Mouse (Mus musculus) limb, embryonic 15.5 days (tissue): ENCODE measurements around the gene Coro2a. TPM values are rescaled to one million over a fixed set of nuclear protein-coding genes. Genes with fewer than 3 reads are reported as not detected.
"Not testable (repeated sequence)": the region's sequence is repeated elsewhere in the genome, so short reads cannot be mapped to it uniquely, and the experiment has no call there.

Experiments
- ATAC-seq: fragments of 200-750 bp; cut with Nextera tagmentation; 2 replicates; pipeline ENCODE4 v1.8.0; 2017; ENCODE audit warnings: low read depth, moderate TSS enrichment; ENCODE audit not compliant: insufficient number of reproducible peaks, low FRiP score, low TSS enrichment
- H3K27ac ChIP-seq: fragments of 300-500 bp; sonication (generic); 2 replicates; pipeline ENCODE4 v1.5.1; 2015; ENCODE audit warnings: moderate library complexity, mild to moderate bottlenecking, inconsistent platforms
- H3K27me3 ChIP-seq: fragments of 300-500 bp; sonication (generic); 2 replicates; pipeline ENCODE4 v1.6.1; 2015; ENCODE audit warnings: inconsistent platforms
- H3K36me3 ChIP-seq: fragments of 300-500 bp; sonication (generic); 2 replicates; pipeline ENCODE4 v1.6.1; 2015; ENCODE audit warnings: inconsistent platforms
- H3K4me1 ChIP-seq: fragments of 300-500 bp; sonication (generic); 2 replicates; pipeline ENCODE4 v1.6.1; 2015; ENCODE audit warnings: inconsistent platforms
- H3K4me2 ChIP-seq: fragments of 300-500 bp; sonication (generic); 2 replicates; pipeline ENCODE4 v1.6.1; 2015; ENCODE audit warnings: mild to moderate bottlenecking, inconsistent platforms
- H3K4me3 ChIP-seq: fragments of 300-500 bp; sonication (generic); 2 replicates; pipeline ENCODE4 v1.5.1; 2015; ENCODE audit warnings: mild to moderate bottlenecking, inconsistent platforms
- H3K9ac ChIP-seq: fragments of 300-500 bp; sonication (generic); 2 replicates; pipeline ENCODE4 v1.6.1; 2015; ENCODE audit warnings: inconsistent platforms
- H3K9me3 ChIP-seq: fragments of 300-500 bp; sonication (generic); 2 replicates; pipeline ENCODE4 v1.6.1; 2016; ENCODE audit warnings: inconsistent platforms
- WGBS: fragments of 180-500 bp; shearing (Covaris S2); methylation state at CpG from one replicate; pipeline ENCODE4 v1.1.7; 2015; 5-methylcytosine and 5-hydroxymethylcytosine counted together
- polyA plus RNA-seq: library from polyadenylated mRNA; unstranded; fragments of >200 nt; fragmentation: Nextera tagmentation; extraction: Ambion mirVana; gene quantifications from 2 replicates; pipeline ENCODE4 v1.2.1, GENCODE M21; 2015

Coro2a gene
- polyA plus RNA-seq, 1 experiment from 2014 or later = 3.5 TPM

DNA sequence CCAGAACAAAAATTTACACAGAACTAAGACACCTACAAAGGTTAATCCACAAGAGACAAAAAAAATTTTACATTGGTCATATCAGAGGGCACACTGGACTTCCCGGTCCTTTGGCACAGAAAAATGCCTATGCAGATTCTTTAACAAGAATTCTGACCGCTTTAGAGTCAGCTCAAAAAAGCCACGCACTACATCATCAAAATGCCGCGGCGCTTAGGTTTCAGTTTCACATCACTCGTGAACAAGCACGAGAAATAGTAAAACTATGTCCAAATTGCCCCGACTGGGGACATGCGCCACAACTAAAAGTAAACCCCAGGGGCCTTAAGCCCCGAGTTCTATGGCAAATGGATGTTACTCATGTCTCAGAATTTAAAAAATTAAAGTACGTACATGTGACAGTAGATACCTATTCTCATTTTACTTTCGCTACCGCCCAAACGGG lies 21.2 kb downstream of the Coro2a start:
- not testable (repeated sequence) for H3K27ac ChIP-seq, H3K36me3 ChIP-seq, H3K4me1 ChIP-seq, H3K4me3 ChIP-seq, H3K27me3 ChIP-seq, ATAC-seq, H3K9me3 ChIP-seq, H3K9ac ChIP-seq, H3K4me2 ChIP-seq
- 90% methylated on average over 15 of the region's 15 CpGs for WGBS

DNA sequence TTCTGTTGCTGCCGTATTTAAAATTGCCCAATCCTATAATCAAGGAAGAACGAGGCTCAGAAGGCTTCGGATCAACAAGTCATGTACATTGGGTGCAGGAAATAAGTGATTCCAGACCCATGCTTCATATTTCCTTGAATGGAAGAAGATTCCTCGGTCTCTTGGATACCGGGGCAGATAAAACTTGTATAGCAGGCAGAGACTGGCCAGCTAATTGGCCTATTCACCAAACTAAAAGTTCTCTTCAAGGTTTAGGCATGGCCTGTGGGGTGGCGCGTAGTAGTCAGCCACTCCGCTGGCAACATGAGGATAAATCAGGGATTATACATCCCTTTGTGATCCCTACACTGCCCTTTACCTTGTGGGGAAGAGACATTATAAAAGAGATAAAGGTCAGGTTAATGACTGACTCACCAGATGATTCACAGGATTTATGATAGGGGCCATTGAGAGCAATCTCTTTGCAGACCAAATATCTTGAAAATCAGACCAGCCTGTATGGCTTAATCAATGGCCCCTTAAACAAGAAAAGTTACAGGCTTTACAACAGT lies 23.1 kb downstream of the Coro2a start:
- not testable (repeated sequence) for H3K36me3 ChIP-seq, H3K9ac ChIP-seq
- 91% methylated on average over 8 of the region's 8 CpGs for WGBS

DNA sequence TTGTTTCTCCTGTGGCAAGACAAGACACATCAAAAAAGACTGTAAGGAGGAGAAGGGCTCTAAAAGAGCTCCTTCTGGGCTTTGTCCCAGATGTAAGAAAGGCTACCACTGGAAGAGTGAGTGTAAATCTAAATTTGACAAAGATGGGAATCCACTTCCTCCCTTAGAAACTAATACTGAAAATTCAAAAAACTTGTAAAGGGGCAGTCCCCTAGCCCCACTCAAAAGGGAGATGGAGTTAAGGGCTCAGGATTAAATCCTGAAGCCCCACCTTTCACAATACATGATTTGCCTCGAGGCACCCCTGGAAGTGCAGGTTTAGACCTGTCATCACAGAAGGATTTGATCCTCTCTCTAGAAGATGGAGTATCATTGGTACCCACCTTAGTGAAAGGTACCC lies 23.8 kb downstream of the Coro2a start:
- H3K27me3 ChIP-seq = no peaks in the 10 kb centered on the region
- no peak for ATAC-seq

More for the DNA sequence above, 23.1 kb downstream of the Coro2a start:
- H3K27me3 ChIP-seq, H3K4me3 ChIP-seq, H3K27ac ChIP-seq, H3K4me2 ChIP-seq, H3K4me1 ChIP-seq, H3K9me3 ChIP-seq, ATAC-seq: not testable (repeated sequence)

DNA sequence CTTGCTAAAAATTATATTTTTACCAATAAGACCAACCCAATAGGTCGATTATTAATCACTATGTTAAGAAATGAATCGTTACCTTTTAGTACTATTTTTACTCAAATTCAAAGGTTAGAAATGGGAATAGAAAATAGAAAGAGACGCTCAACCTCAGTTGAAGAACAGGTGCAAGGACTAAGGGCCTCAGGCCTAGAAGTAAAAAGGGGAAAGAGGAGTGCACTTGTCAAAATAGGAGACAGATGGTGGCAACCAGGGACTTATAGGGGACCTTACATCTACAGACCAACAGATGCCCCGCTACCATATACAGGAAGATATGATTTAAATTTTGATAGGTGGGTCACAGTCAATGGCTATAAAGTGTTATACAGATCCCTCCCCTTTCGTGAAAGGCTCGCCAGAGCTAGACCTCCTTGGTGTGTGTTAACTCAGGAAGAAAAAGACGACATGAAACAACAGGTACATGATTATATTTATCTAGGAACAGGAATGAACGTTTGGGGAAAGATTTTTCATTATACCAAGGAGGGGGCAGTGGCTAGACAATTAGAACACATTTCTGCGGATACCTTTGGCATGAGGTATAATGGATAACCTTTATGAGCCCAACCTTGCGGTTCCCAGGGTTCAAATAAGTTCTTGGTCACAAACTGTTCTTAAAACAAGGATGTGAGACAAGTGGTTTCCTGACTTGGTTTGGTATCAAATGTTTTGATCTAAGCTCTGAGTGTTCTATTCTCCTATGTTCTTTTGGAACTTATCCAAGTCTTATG lies 26.3 kb downstream of the Coro2a start:
- not testable (repeated sequence) for H3K4me1 ChIP-seq, ATAC-seq, H3K27me3 ChIP-seq, H3K27ac ChIP-seq, H3K36me3 ChIP-seq, H3K9me3 ChIP-seq, H3K4me3 ChIP-seq, H3K9ac ChIP-seq, H3K4me2 ChIP-seq
- WGBS = 85% methylated on average over 6 of the region's 10 CpGs

More for the DNA sequence above, 23.8 kb downstream of the Coro2a start:
- Histone ChIP-seq H3K4me2 (no peak overlapping the region), H3K9me3 (no peaks in the 10 kb centered on the region), H3K4me1 (no peaks in the 10 kb centered on the region), H3K27ac (no peak overlapping the region), H3K4me3 (no peak overlapping the region), H3K9ac (no peak overlapping the region), H3K36me3 (no peaks in the 10 kb centered on the region)
- WGBS = 77% methylated on average over 1 of the region's 1 CpGs

DNA sequence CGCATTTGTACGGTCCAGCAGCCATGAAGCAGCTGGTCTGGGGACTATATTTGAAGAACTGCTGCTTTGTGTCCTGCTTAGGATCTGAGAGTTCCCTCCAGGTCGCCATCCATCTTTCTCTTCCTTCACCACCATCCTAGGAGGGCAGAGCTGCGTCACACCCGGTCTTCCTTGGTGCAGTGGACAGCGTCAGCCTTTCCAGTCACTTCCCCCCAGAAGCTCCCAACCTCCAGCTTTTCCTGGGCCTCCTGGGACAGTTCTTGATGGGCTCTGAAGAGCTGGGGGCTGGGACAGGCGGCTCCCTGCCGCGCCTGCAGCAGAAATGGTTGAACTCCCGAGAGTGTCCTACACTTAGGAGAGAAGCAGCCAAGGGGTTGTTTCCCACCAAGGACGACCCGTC lies 27.2 kb downstream of the Coro2a start:
- H3K27me3 ChIP-seq = no peaks in the 10 kb centered on the region
- H3K4me2 ChIP-seq = no peak overlapping the region
- ATAC-seq = no peak
- no peak overlapping the region for H3K9ac ChIP-seq
- H3K9me3 ChIP-seq = no peaks in the 10 kb centered on the region
- WGBS = 60% methylated on average over 10 of the region's 12 CpGs
- no peak overlapping the region for H3K4me3 ChIP-seq
- no peaks in the 10 kb centered on the region for H3K36me3 ChIP-seq
- H3K4me1 ChIP-seq = no peaks in the 10 kb centered on the region
- H3K27ac ChIP-seq = no peak overlapping the region

DNA sequence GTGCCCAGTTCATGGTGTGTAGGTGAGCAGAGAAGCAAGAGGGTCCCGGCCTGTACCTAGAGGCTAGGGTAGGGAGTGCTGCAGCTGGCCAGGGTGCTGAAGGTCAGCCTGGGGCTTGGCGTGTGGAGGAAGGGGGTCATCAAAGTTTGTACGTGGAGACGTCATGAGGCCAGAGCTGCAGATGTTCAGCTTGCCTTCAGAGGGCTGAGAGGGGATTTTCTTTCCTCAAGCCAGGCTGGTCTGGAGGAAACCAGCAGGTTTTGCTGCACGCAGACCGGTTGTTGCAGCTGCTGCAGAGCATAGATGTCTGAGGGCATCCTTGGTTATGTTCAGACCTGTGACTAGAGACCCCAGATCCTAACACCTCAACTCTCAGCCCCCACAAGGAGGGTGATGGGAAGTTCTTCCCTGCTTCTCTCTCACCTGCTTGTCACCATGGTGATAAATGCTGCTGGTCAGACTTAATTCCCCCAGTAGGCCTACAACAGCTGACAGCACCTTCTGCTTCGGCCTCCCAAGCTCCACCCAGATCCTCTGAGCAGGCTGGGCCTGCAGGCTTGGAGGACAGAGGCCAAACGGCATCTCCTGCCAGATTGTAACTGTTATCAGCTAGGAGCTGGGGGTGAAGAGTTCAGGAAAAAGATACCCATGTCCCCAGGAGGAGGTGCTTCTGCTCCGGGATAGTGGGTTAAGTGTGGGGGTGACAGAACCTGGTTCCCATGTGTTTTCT lies 27.8 kb downstream of the Coro2a start:
- H3K9ac ChIP-seq = no peak overlapping the region
- H3K9me3 ChIP-seq = no peaks in the 10 kb centered on the region
- no peak overlapping the region for H3K27ac ChIP-seq
- H3K4me1 ChIP-seq = no peaks in the 10 kb centered on the region
- H3K4me2 ChIP-seq = no peak overlapping the region
- WGBS = 31% methylated on average over 9 of the region's 9 CpGs
- no peak overlapping the region for H3K4me3 ChIP-seq
- no peak for ATAC-seq
- H3K27me3 ChIP-seq = no peaks in the 10 kb centered on the region
- no peaks in the 10 kb centered on the region for H3K36me3 ChIP-seq

DNA sequence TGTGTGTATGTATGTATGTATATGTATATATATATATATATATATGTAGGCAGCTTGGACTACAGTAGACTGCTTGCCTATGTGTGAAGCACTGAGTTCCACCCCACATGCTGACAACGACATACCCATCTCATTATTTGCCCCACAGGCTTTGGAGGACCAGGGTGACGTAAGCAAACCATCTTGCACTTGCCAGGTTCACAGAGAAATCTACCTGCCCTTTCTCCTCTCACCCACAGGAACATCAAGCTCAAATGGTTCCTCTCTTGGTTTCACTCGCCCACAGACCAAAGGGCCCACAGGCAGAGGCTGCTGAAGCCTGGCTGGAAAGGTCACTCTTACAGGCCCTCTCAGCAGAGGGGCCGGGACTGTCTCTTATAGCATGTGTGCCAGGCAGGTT lies 29.4 kb downstream of the Coro2a start:
- H3K27ac ChIP-seq = no peak overlapping the region
- H3K9me3 ChIP-seq = no peaks in the 10 kb centered on the region
- H3K4me3 ChIP-seq = no peak overlapping the region
- no peak overlapping the region for H3K4me2 ChIP-seq
- ATAC-seq = no peak
- no peaks in the 10 kb centered on the region for H3K27me3 ChIP-seq
- WGBS = 74% methylated on average over 4 of the region's 4 CpGs
- H3K4me1 ChIP-seq = no peaks in the 10 kb centered on the region
- no peak overlapping the region for H3K9ac ChIP-seq
- no peaks in the 10 kb centered on the region for H3K36me3 ChIP-seq

DNA sequence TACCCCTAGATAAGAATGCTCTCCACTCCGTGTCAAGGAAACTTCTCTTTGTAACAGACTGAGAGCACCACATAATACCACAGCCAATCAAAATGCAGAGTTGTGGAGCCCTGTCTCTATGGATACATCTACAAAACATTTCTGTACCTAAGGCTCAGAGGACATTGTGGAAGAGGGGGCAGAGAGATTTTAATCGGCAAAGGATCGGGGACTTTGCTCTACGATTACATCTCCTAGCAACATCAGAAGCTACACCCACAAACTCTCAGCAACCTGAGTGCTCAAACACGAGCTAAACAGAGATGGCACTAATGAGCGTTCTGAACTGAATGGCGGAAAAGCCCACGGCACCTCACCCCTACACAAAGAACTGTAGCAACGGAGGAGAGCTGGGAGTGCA lies 30.3 kb downstream of the Coro2a start:
- no peak overlapping the region for H3K4me3 ChIP-seq
- no peaks in the 10 kb centered on the region for H3K4me1 ChIP-seq
- WGBS = 89% methylated on average over 9 of the region's 9 CpGs
- H3K36me3 ChIP-seq = no peaks in the 10 kb centered on the region
- H3K9ac ChIP-seq = no peak overlapping the region
- no peak for ATAC-seq
- no peaks in the 10 kb centered on the region for H3K9me3 ChIP-seq
- no peaks in the 10 kb centered on the region for H3K27me3 ChIP-seq
- no peak overlapping the region for H3K4me2 ChIP-seq
- H3K27ac ChIP-seq = no peak overlapping the region

DNA sequence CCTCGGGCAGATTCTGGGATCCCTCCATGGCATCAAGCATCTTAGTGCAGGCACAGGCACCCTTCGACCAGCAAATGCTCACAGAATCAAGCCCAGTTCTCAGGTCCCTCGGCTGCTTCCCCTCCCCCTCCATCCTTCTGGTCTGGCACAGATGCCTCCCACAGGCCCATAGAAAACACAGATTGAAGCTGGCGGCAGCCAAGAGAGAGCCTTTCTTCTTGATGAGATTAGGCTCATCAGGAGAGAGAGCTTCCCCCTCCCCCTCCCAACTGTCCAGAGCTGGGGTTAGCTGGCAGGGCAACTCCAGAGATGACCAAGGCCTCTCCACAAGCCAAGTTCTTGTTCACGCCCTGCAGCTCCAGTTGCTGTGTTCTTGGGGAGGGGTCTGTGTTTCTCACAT lies 32.3 kb downstream of the Coro2a start:
- H3K4me2 ChIP-seq = no peak overlapping the region
- no peaks in the 10 kb centered on the region for H3K27me3 ChIP-seq
- no peak overlapping the region for H3K27ac ChIP-seq
- no peak for ATAC-seq
- 0 out of 2 replicates have a peak, but pooled peaks cover 4% of the 10 kb centered on the region for H3K4me1 ChIP-seq
- H3K9me3 ChIP-seq = no peaks in the 10 kb centered on the region
- no peaks in the 10 kb centered on the region for H3K36me3 ChIP-seq
- H3K4me3 ChIP-seq = no peak overlapping the region
- no peak overlapping the region for H3K9ac ChIP-seq
- 43% methylated on average over 5 of the region's 5 CpGs for WGBS

DNA sequence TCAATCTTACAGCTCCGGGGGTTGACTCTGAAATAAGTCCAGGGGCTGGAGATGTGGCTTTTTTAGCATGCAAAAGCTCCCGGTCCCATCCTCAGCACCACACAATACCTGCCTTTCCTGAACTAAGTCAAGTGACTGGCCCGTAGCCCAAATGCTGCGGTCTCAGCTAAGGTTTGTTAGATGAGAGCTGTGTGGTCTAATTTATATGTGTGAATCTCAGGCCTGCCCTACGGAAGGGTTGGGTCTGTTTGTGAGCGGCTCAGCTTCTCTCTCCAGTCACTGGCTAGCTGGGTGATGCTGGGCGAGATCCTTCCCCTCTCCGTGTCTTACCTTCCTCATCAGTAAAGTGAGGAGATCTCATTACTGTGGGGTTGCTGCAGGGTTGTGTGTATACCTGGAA lies 33.8 kb downstream of the Coro2a start:
- Histone ChIP-seq H3K9ac (no peak overlapping the region), H3K36me3 (no peaks in the 10 kb centered on the region), H3K4me1 (0 out of 2 replicates have a peak, but pooled peaks cover 4% of the 10 kb centered on the region), H3K4me2 (no peak overlapping the region), H3K27me3 (no peaks in the 10 kb centered on the region), H3K9me3 (no peaks in the 10 kb centered on the region), H3K4me3 (no peak overlapping the region), H3K27ac (no peak overlapping the region)
- 89% methylated on average over 8 of the region's 8 CpGs for WGBS
- ATAC-seq = no peak

DNA sequence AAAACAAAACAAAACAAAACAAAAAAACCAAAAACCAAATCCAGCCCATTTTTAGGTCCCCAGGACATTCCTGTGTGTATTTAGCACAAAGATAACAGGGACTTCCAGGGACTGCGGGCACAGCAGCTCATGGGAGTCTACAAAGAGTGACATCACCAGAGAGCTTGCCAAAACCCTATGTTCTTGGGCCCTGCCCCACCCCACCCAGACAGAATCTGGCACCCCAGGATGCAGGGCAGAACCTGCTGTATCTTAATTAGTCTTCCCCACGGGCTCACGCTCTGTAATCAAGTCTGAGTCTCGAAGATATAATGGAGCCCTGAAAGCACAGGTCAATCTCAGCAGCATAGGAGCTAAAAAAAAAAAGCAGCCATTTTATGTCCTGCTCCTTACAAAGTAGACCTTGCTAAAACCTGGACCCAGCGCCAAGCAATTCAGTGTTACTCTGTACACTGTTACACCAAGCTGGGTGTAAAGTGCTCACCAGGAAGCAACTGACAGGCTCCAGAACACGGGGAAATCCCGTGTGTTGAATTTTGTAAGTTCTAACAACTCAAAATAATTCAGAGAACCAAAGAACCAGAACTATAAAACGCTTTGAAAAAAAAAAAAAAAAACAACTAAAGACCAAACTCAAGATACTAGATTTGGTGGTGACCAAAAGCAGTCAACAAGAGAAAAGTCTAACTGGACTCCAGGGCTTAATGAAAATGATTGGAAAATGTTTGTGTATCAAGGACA lies 34.9 kb downstream of the Coro2a start:
- no peak overlapping the region for H3K4me2 ChIP-seq

More for the DNA sequence above, 34.9 kb downstream of the Coro2a start:
- Histone ChIP-seq H3K27me3 (no peaks in the 10 kb centered on the region), H3K9ac (no peak overlapping the region), H3K9me3 (no peaks in the 10 kb centered on the region), H3K4me3 (no peak overlapping the region), H3K27ac (no peak overlapping the region), H3K4me1 (0 out of 2 replicates have a peak, but pooled peaks cover 4% of the 10 kb centered on the region), H3K36me3 (no peaks in the 10 kb centered on the region)
- no peak for ATAC-seq
- WGBS = 64% methylated on average over 8 of the region's 8 CpGs
